Mouse (Mus musculus): ENCODE measurements around the gene Trp53inp2. TPM values are rescaled to one million over a fixed set of nuclear protein-coding genes. Genes with fewer than 3 reads are reported as not detected.

Trp53inp2 gene
- polyA plus RNA-seq, 1 experiment from 2014 or later: 104 TPM

GRCm38 (mm10) chr2:155387052-155387451 is 6.2 kb downstream of the Trp53inp2 start:
- H3K36me3 ChIP-seq: peaks cover 69% of the 10 kb centered on the region
- no peak for DNase-seq (ENCODE audit: low spot score)
- 0 out of 2 replicates have a peak overlapping the region, but pooled peaks have one; percentile 18 for H3K4me3 ChIP-seq
- H3K27ac ChIP-seq: no peak overlapping the region
- 61% methylated on average over 4 of the region's 4 CpGs for WGBS
- peaks cover 38% of the 10 kb centered on the region for H3K4me1 ChIP-seq (replicated peaks)
- no peaks in the 10 kb centered on the region for H3K9me3 ChIP-seq
- H3K27me3 ChIP-seq (ENCODE audit: insufficient read depth, poor library complexity, severe bottlenecking): peaks cover 21% of the 10 kb centered on the region; the same call in 1 of the 2 replicates

GRCm38 (mm10) chr2:155388573-155388972 is 7.7 kb downstream of the Trp53inp2 start:
- H3K36me3 ChIP-seq: peaks cover 74% of the 10 kb centered on the region
- H3K4me1 ChIP-seq (replicated peaks): peaks cover 23% of the 10 kb centered on the region
- H3K4me3 ChIP-seq: no peak overlapping the region
- H3K27ac ChIP-seq: no peak overlapping the region
- 96% methylated on average over 2 of the region's 2 CpGs for WGBS
- DNase-seq (ENCODE audit: low spot score): no peak
- no peaks in the 10 kb centered on the region for H3K9me3 ChIP-seq
- H3K27me3 ChIP-seq (ENCODE audit: insufficient read depth, poor library complexity, severe bottlenecking): peaks cover 18% of the 10 kb centered on the region; the same call in 1 of the 2 replicates

DNA sequence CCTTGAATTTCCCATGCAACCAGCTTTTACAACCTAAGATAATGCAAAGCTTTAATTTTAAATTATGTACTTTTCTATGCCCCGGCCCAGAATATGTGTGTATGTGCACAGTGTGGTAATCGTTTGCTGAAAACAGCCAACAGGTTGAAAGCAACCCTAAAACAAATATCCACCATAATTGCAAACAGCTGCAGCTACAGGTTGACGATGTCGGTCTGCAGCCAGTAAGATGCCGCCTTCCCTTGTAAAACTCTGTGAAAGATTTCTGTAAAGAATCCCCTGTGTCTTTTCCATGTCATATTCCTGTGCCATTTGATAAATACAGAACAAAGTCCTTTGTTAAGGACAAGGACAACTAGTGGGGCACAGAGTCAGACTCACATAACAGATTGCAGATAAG is 13.7 kb downstream of the Trp53inp2 start:
- Histone ChIP-seq H3K4me3 (no peak overlapping the region), H3K36me3 (peaks cover 72% of the 10 kb centered on the region), H3K9me3 (no peaks in the 10 kb centered on the region), H3K27me3 (ENCODE audit: insufficient read depth, poor library complexity, severe bottlenecking) (no peaks in the 10 kb centered on the region), H3K27ac (no peak overlapping the region), H3K4me1 (replicated peaks) (no peaks in the 10 kb centered on the region)
- 76% methylated on average over 5 of the region's 5 CpGs for WGBS
- DNase-seq (ENCODE audit: low spot score): no peak

GRCm38 (mm10) chr2:155400276-155400675 is 19.4 kb downstream of the Trp53inp2 start:
- no peak for DNase-seq (ENCODE audit: low spot score)
- Histone ChIP-seq H3K9me3 (no peaks in the 10 kb centered on the region), H3K4me1 (replicated peaks) (no peaks in the 10 kb centered on the region), H3K27ac (no peak overlapping the region), H3K27me3 (ENCODE audit: insufficient read depth, poor library complexity, severe bottlenecking) (no peaks in the 10 kb centered on the region), H3K36me3 (peaks cover 76% of the 10 kb centered on the region), H3K4me3 (no peak overlapping the region)

- Histone ChIP-seq H3K4me3 (no peak overlapping the region), H3K9me3 (no peaks in the 10 kb centered on the region), H3K27ac (no peak overlapping the region), H3K4me1 (replicated peaks) (no peaks in the 10 kb centered on the region), H3K27me3 (ENCODE audit: insufficient read depth, poor library complexity, severe bottlenecking) (no peaks in the 10 kb centered on the region), H3K36me3 (peaks cover 76% of the 10 kb centered on the region)
- DNase-seq (ENCODE audit: low spot score): no peak
- WGBS: 96% methylated on average over 4 of the region's 4 CpGs
These were observed 21.1 kb downstream of the Trp53inp2 start for GRCm38 (mm10) chr2:155401926-155402325.

DNA sequence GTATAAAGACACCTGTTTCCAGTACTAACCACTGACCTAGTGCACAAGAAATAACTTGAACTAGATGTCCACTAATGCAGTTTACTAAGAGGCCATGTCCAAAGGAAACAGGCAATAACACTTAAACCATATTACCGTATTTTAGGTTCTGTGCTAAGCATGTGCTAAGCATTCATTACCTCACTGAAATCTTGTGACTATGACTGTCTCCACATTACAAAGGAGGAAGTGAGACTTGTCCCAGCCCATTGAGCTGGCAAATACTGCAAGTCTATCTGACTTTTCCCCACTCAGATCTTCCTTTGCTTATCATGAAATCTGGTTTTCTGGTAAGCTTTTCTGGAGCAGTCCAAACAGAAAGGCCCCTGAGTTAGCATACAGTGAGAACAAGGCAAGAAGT is 23.8 kb downstream of the Trp53inp2 start:
- Histone ChIP-seq H3K27ac (no peak overlapping the region), H3K27me3 (ENCODE audit: insufficient read depth, poor library complexity, severe bottlenecking) (no peaks in the 10 kb centered on the region), H3K36me3 (peaks cover 86% of the 10 kb centered on the region), H3K4me3 (no peak overlapping the region), H3K9me3 (no peaks in the 10 kb centered on the region), H3K4me1 (replicated peaks) (no peaks in the 10 kb centered on the region)
- WGBS: 90% methylated on average over 1 of the region's 1 CpGs
- DNase-seq (ENCODE audit: low spot score): no peak

DNA sequence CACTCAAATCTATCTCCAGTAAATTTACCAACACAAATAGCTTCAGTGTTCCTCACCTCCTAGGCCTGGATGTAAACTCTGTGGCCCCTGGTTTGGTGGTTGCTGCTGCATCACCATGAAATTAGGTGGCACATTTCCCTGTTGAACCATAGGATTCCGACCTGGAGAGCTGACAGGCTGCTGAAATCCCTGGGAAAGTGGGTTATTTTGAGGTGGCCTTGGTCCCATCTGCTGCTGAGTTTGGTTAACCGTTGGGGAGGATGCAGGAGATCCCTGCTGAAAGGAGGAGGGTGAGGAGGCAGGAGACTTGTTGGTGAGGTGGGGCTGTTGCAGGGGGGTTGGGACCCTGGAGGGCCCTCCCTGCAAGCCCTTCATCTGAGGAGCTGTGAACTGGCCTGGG is 40.1 kb downstream of the Trp53inp2 start:
- 84% methylated on average over 2 of the region's 2 CpGs for WGBS
- DNase-seq (ENCODE audit: low spot score): no peak
- Histone ChIP-seq H3K4me3 (no peak overlapping the region), H3K9me3 (no peaks in the 10 kb centered on the region), H3K27me3 (ENCODE audit: insufficient read depth, poor library complexity, severe bottlenecking) (no peaks in the 10 kb centered on the region), H3K36me3 (peaks cover 75% of the 10 kb centered on the region), H3K4me1 (replicated peaks) (no peaks in the 10 kb centered on the region), H3K27ac (no peak overlapping the region)

DNA sequence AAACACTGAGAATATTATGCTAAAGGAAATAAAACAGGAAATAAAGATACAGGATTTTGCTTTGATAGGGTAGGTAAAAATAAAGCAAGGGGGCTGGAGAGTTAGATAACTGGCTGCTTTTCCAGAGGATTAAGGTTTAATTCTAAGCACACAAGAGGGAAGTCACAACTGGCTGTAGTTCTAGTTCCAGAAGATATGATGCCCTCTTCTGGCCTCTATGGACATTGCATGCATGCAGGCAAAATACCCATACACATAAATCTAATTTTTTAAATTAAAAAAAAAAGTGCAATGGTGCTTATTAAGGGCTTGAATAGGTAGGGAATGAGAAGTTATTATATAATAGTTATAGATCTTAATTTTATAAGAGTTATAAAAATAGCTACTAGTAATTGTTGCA is 55.6 kb downstream of the Trp53inp2 start:
- H3K36me3 ChIP-seq: peaks cover 66% of the 10 kb centered on the region
- no peaks in the 10 kb centered on the region for H3K27me3 ChIP-seq (ENCODE audit: insufficient read depth, poor library complexity, severe bottlenecking)
- no peak for DNase-seq (ENCODE audit: low spot score)

More for the DNA sequence above, 55.6 kb downstream of the Trp53inp2 start:
- no peak overlapping the region for H3K4me3 ChIP-seq
- H3K9me3 ChIP-seq: no peaks in the 10 kb centered on the region
- no peaks in the 10 kb centered on the region for H3K4me1 ChIP-seq (replicated peaks)
- H3K27ac ChIP-seq: no peak overlapping the region

MicroRNA genes within 50 kb of the gene (microRNA counts, 519-probe panel; counts per million panel counts)
- microRNA mmu-miR-695: 1,255 counts per million, percentile 77 among the panel's probes with 10 or more counts

Other genes with a start within 250 kb of the Trp53inp2 start
- gene Itch, start 247.6 kb upstream of the Trp53inp2 start, polyA plus RNA-seq (2016; fragmentation: Nextera tagmentation; extraction: Ambion mirVana): 50.9 and 55.8 TPM in 2 replicates
- 425 and 519 TPM in 2 replicates for gene Dynlrb1, start 144.5 kb upstream of the Trp53inp2 start, polyA plus RNA-seq (2016; fragmentation: Nextera tagmentation; extraction: Ambion mirVana)
- gene Map1lc3a, start 104.8 kb upstream of the Trp53inp2 start, polyA plus RNA-seq (2016; fragmentation: Nextera tagmentation; extraction: Ambion mirVana): 123 and 212 TPM in 2 replicates
- 52.4 and 57.1 TPM in 2 replicates for gene Pigu, start 23.6 kb upstream of the Trp53inp2 start, polyA plus RNA-seq (2016; fragmentation: Nextera tagmentation; extraction: Ambion mirVana)
- 19.2 and 22.4 TPM in 2 replicates for gene Ncoa6, start 92.8 kb downstream of the Trp53inp2 start, polyA plus RNA-seq (2016; fragmentation: Nextera tagmentation; extraction: Ambion mirVana)
- 15.6 and 19.7 TPM in 2 replicates for gene Acss2, start 136.9 kb downstream of the Trp53inp2 start, polyA plus RNA-seq (2016; fragmentation: Nextera tagmentation; extraction: Ambion mirVana)
- 16.6 and 33.1 TPM in 2 replicates for gene Ggt7, start 137.2 kb downstream of the Trp53inp2 start, polyA plus RNA-seq (2016; fragmentation: Nextera tagmentation; extraction: Ambion mirVana)
- gene Gss, start 211.8 kb downstream of the Trp53inp2 start, polyA plus RNA-seq (2016; fragmentation: Nextera tagmentation; extraction: Ambion mirVana): 19.9 and 20.6 TPM in 2 replicates
- 0.49 and 0.69 TPM in 2 replicates for gene Myh7b, start 230.2 kb downstream of the Trp53inp2 start, polyA plus RNA-seq (2016; fragmentation: Nextera tagmentation; extraction: Ambion mirVana)

Data from hindbrain, embryonic 10.5 days (tissue).